Mouse (Mus musculus): Measurements from ENCODE around the gene Basp1.

- TF ChIP-seq CTCF (IDR thresholded peaks at IDR 0.05; ENCODE audit: control insufficient read depth, insufficient read depth, insufficient read length), result no peak
- no peak for TF ChIP-seq USF1 (IDR thresholded peaks at IDR 0.05; ENCODE audit: low read depth)
- no peak for TF ChIP-seq MYOG (IDR thresholded peaks at IDR 0.05; ENCODE audit: control insufficient read depth, extremely low read depth, insufficient read length)
- no peak for TF ChIP-seq MAX (IDR thresholded peaks at IDR 0.05)
- TF ChIP-seq MYOD1 (IDR thresholded peaks at IDR 0.05; ENCODE audit: control insufficient read depth, insufficient read length, low read depth), result no peak
- TF ChIP-seq FOSL1 (IDR thresholded peaks at IDR 0.05; ENCODE audit: insufficient read depth, low read length, poor library complexity, severe bottlenecking), result no peak
Measured at GRCm38 (mm10) chr15:25343263-25343662, 70.3 kb downstream of the Basp1 start.
